Mouse (Mus musculus): ENCODE data around the gene Gm17727. TPM values are rescaled to one million over a fixed set of nuclear protein-coding genes. Genes with fewer than 3 reads are reported as not detected.
"Not testable (repeated sequence)": the region's sequence is repeated elsewhere in the genome, so short reads cannot be mapped to it uniquely, and the experiment has no call there.

Gm17727 gene
- not detected in 2 replicates for polyA plus RNA-seq (2012; rRNA removed)

DNA sequence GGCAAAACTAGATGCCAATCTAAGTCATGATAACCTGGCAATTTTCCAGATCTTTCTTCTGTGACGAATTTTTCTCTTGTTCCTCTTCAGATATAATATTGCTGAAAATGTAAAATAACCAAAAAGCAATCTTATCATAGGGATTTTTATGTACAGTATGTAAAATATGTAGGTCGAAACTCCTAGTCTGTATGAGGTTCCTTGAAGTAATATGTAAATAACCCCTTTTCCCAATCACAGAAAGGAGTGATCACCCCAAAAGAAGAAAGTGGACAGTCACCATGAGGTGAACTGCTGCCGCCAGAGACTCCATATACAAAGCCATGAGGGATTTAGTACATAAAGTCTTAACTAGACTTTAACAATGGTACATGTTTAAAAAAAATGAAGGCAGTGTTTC, at the start of gene Gm17727:
Gene Gm17727 (minus strand): TSS at position 101 of the 400 bp plus-strand sequence.
- WGBS, result 55% methylated on average over 3 of the region's 3 CpGs
- no peak for DNase-seq (ENCODE audit: low read depth, low spot score)

DNA sequence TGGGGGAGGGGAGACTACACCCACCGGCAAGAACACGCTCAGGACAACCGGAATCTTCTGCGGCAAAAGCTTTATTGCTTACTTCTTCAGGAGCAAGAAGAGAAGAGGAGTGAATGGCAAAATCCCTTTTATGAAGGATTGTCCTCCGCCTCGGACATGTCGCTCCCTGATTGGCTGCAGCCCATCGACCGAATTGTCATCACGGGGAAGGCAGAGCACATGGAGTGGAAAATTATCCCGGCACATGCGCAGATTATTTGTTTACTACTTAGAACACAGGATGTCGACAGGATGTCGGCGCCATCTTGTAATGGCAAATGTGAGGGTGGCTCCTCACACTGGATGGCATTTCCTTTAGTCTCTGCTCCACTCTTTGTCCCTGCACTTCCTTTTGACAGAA, 40.0 kb upstream of the Gm17727 start:
- 95% methylated on average over 15 of the region's 15 CpGs for WGBS

DNA sequence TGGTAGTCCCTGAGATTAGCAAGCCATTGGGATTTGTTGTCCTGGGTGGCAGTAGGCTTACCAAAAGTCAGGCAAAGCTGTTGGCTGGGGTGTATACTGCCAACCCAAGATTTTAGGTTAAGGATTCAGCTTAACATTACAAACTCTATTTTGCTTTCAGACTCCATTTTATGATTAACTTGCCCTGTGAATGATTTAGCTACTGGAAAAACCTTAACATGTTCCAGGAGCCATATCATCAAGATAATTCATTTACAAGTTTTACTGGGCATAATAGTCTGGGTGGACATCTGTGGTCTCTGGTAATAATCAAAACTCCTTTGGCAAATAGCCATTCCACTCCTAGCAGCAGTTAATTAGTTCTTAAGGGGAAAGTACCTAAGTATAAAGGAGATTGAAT, 20.2 kb upstream of the Gm17727 start:
- DNase-seq (ENCODE audit: low read depth, low spot score), result no peak

More for the DNA sequence above, 40.0 kb upstream of the Gm17727 start:
- not testable (repeated sequence) for DNase-seq (ENCODE audit: low read depth, low spot score)

DNA sequence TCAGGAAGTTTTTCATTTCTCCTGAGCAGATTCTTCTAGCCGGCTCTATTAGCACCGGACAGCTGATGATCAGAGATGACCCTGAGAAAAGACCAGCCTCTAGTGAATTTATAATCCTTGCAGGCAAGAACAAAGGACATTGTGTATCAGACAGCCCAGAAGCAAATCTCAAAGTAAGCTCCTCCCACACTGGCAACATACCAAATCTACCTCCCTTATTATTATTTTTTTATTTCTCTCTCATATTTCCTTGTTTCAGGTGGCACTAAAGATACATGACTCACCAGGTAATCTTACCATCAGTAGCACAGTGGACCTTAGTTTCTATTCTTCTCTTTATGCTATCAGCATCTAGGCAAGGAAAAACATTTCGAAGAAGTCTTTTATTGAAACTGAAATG, 12.1 kb upstream of the Gm17727 start, which contains the start of the genes Gm27235 and D730048I06Rik:
Gene Gm27235 (minus strand): TSS at position 101 of the 400 bp plus-strand sequence.
Gene D730048I06Rik (minus strand): TSS at position 112 of the 400 bp plus-strand sequence.
- no peak for DNase-seq (ENCODE audit: low read depth, low spot score)
- WGBS, result 78% methylated on average over 3 of the region's 3 CpGs

DNA sequence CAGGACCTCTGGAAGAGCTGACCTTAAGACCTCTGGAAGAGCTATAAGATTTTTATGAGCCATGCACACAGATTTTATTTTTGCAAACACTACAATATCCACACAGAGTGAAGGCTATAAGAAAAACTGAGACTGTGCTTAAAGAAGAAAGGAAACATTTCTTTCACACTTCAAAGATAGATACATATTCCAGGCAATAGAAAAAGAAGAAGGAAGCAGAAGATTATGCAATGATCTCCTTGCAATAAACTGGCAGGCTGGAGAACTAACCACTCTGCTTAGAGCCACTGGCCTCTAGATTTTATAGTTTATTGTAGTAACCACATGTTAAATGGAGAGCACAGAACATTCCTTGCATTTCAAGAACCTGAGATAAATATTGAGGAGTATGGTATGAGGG, 21.1 kb downstream of the Gm17727 start:
- DNase-seq (ENCODE audit: low read depth, low spot score), result no peak

DNA sequence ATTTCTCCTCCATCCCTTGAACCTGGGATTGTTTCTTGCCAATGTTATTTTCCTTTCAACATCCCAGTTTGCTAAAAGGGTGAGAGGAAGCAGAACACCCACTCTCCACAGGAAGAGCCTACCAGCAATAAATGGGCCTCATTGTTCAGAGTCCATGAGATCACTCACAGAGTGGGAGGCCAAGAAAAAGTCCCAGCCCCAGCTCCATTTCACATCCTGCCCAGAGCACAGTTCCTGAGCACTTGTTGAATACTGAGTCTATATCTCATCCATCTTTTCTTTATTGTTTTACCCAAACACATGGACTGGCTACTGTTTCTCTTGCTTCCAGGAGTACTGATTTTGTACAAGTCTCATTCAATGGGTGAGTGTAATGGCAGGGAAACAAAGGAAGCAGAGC, 37.2 kb downstream of the Gm17727 start, which contains the start of gene Gm17677:
Gene Gm17677 (plus strand): TSS at position 301 of the 400 bp plus-strand sequence.
- no peak for DNase-seq (ENCODE audit: low read depth, low spot score)

Other genes with a start within 250 kb of the Gm17727 start
- gene Ddx25, start 219.6 kb downstream of the Gm17727 start, polyA plus RNA-seq (2012; rRNA removed), result 0.03 and 0.04 TPM in 2 replicates
- 1.8 and 2.1 TPM in 2 replicates for gene Pus3, start 219.5 kb downstream of the Gm17727 start, polyA plus RNA-seq (2012; rRNA removed)
- not detected in 2 replicates for gene Pate2, start 207.8 kb downstream of the Gm17727 start, polyA plus RNA-seq (2012; rRNA removed)
- gene Hyls1, start 207.7 kb downstream of the Gm17727 start, polyA plus RNA-seq (2012; rRNA removed), result 1.8 and 1.9 TPM in 2 replicates
- not detected in 2 replicates for gene Pate4, start 166.2 kb downstream of the Gm17727 start, polyA plus RNA-seq (2012; rRNA removed)
- gene Pate3, start 129.9 kb downstream of the Gm17727 start, polyA plus RNA-seq (2012; rRNA removed), result not detected in 2 replicates
- gene Pate1, start 90.7 kb downstream of the Gm17727 start, polyA plus RNA-seq (2012; rRNA removed), result not detected in 2 replicates
- not detected in 2 replicates for gene Gm17677, start 37.1 kb downstream of the Gm17727 start, polyA plus RNA-seq (2012; rRNA removed)
- not detected in 2 replicates for gene Gm27235, start 12.0 kb upstream of the Gm17727 start, polyA plus RNA-seq (2012; rRNA removed)
- 0.07 and 0.14 TPM in 2 replicates for gene D730048I06Rik, start 12.0 kb upstream of the Gm17727 start, polyA plus RNA-seq (2012; rRNA removed)
- gene 9230110F15Rik, start 66.0 kb upstream of the Gm17727 start, polyA plus RNA-seq (2012; rRNA removed), result not detected in 2 replicates
- gene 9230113P08Rik, start 130.3 kb upstream of the Gm17727 start, polyA plus RNA-seq (2012; rRNA removed), result not detected in 2 replicates

All from large intestine, adult 2 months (tissue).